Mouse (Mus musculus) embryonic stem cell, embryonic (primary cell): ENCODE results near the gene Zbed3.
"Not testable (repeated sequence)": the region's sequence is repeated elsewhere in the genome, so short reads cannot be mapped to it uniquely, and the experiment has no call there.

Experiments
- CTCF ChIA-PET, 4 experiments: fragments of 300-600 bp in 2 of 4; fragments of 350-600 bp in 2 of 4; sonication (Branson Sonifier 250); formaldehyde crosslinking; loops; one replicate each; lab custom pipeline; 2022; ENCODE audit warnings: inconsistent platforms in 2 of 4; lab: Charles Lee
- POLR2A ChIA-PET, 4 experiments: fragments of 300-600 bp in 2 of 4; fragments of 350-600 bp in 2 of 4; sonication (Branson Sonifier 250); formaldehyde crosslinking; loops; one replicate each; lab custom pipeline; 2022; ENCODE audit warnings: antibody characterized with exemption in 4 of 4, inconsistent platforms in 1 of 4; lab: Charles Lee

Zbed3 gene

DNA sequence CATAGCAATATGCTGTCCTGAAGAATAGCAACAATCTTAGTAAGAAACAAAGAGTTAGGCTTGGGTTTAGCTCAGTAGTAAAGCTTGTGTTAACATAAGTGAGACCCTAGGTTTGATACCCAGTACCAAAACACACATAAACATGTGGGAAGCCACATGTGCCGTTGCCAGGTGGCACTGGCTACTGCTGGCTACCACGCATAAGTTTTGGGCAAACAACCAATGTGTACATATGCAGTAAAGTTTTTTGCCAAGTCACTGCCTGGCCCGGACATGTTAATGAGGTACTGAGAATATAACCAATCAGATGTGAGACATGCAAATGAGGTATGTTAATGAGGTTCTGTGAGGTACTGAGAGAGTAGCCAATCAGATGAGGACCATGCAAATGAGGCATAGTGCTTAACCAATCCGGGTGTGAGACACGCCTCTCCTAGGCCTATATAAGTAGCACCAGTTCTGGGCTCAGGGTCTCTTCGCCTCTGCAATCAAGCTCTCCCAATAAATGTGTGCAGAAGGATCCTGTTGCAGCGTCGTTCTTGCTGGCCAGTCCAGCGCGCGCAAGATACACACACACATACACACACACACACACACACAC, 53.4 kb downstream of the Zbed3 start:
- CTCF ChIA-PET, result not testable (repeated sequence)

DNA sequence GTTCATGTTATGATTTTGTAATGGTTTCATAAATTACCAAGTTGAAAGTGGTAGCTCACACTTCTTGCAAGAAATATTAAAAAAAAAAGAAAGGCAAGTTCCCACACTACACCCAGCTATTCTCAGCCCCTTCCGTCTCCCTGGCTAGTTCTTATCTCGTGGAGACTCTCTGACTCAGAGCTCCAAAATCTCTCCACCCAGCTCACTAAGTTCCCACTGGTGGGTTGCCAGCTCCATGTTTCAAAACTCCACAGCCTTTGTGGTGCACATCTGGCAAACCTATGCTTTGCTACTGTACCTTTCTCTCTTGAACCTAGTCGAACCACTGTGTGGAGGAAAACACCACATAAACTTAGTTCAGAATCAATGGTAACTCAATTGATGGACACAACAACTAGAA, 55.3 kb downstream of the Zbed3 start:
- CTCF ChIA-PET, result interaction anchor here in 2 of 4 experiments (0.6 to 0.7 kb wide), 2 partner anchors 9 to 1671 kb away, joined by 3 read pairs; no protein-coding TSS in a partner anchor
- POLR2A ChIA-PET, result no interaction called here

More for the DNA sequence above, 53.4 kb downstream of the Zbed3 start:
- POLR2A ChIA-PET, result interaction anchor here in 1 of 4 experiments (2.8 kb wide), 1 partner anchor 51 kb away, joined by 19 read pairs; no protein-coding TSS in a partner anchor

DNA sequence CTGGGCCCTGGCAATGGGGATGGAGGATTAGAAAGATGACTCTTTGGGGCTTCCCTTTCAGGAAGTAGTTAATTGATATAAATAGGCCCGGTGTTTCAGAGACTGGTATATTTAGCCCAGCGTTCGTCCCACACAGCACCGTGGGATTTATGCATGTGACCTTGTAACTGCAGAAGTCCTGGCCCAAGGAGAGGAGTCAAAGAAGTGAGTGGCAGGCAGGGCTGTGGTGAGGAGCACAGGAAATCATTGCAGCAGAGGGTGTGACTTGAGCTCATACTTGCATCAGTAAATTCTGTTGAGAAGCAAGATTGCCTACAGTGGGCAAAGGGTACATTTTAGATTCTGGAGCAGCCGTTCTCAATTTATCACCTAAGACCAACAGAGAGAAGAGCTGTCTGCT, 59.0 kb downstream of the Zbed3 start:
- CTCF ChIA-PET, result no interaction called here
- POLR2A ChIA-PET, result interaction anchor here in 2 of 4 experiments (0.7 to 1.3 kb wide), 2 partner anchors 9 to 12 kb away, joined by 3 to 4 read pairs; no protein-coding TSS in a partner anchor
